Mouse (Mus musculus): ENCODE data around the gene Ankrd2.

Gene Ankrd2

DNA sequence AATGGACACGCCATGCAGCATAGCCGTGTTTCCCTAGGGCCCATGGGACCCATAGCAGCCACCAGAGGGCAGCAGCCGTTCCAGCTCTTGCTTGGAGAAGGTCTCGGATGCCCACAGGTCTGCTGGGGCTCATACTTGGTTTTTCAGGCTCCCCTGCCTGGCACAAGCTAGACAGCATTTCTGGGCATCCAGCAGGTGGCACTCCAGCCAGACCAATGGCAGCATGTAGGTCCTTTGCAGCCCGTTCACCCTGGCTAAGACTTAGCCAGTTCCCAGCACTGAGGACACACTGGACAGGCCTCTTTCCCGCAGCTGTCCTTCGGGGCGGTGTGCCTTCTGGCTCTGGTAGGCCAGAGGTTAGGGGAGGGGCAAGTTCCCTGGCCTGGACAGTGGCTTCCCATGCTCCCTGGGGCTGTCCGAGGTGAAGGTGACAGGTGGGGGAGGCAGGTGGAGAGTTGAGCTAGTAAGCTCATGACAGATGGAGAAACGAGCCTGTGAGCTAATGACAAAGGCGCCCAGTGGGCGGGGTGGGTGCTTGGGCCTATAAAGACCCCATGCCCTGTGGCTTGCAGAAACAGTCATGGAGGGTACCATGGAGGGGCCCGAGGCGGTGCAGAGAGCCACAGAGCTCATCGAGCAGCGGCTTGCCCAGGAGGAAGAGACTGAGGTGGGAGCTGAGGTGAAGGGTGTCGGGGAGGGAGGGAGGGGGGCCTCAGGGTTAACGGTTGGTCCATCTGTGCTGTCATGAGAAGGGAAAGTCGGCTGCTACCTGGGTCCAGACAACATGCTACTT is at the start of gene Ankrd2:
TSS of gene Ankrd2 (plus strand) at position 545 of the 793 bp plus-strand sequence.
- DNase-seq (ENCODE audit: low spot score), result peak; percentile 71

DNA sequence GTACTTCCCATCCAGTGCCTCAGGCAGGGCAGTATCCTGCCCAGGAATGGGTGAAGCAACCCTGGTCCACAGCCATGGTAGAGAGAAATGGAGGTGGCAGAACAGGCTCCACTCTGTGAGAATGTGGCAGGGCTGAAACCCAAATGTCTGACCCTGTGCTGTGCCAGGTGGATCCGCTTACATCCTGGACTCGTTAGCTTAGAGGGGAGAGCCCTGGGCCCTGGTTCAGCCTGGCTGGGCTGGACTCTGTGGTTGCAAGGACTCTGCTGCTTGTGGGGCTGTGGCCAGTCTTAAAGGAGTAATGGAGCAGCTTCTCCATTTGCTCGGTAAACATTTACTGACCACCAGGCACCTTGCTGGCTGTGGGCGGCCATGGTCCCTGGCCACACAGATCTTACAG is 48.6 kb upstream of the Ankrd2 start:
- DNase-seq (ENCODE audit: low spot score), result no peak

GRCm38 (mm10) chr19:41989810-41990209 is 46.0 kb upstream of the Ankrd2 start:
- DNase-seq (ENCODE audit: low spot score), result no peak

GRCm38 (mm10) chr19:41991926-41992477 is 43.8 kb upstream of the Ankrd2 start:
- DNase-seq (ENCODE audit: low spot score), result no peak

- DNase-seq (ENCODE audit: low spot score), result no peak
These were observed 42.8 kb upstream of the Ankrd2 start for GRCm38 (mm10) chr19:41992971-41993370.

GRCm38 (mm10) chr19:41993484-41993883 is 42.3 kb upstream of the Ankrd2 start:
- DNase-seq (ENCODE audit: low spot score), result peak; percentile 70

DNA sequence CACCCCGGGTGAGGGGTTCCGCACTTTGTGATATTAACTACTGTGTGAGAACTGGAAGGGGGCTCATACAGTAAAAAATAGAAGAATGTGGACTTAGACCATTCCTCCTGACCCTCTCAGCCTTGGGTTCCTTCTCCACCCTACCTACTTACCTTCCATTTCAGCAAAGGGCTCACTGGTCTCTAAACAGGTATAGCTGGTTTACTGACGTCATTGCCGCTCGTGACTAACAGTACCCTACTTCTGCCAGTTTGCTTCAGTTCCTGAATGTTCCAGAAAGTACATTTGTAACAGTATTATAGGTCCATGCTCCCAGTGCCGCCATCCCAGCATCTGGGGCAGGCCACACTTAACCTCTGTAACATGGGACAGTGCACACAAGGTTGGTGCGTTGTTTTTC is 41.8 kb upstream of the Ankrd2 start:
- no peak for DNase-seq (ENCODE audit: low spot score)

DNA sequence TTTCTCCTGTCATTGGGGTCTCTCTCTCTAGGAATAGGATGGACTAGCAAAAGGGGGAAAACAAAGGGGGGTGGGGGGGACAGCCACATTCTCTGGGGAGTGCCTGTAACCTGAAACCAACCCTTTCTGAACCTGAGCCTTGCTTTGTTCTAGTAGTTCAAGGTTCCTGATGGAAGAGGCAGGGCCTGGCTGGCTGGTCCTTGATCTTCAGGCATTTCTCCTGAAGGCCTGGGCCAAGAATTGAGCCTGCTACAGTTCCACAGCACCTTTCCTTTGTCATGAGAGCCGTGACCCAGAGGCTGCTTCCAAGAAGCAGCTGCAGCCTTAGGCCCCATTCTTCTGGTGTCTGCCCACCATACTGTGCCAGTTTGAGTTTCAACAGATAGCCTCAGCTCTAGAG is 40.3 kb upstream of the Ankrd2 start:
- no peak for DNase-seq (ENCODE audit: low spot score)

GRCm38 (mm10) chr19:41997090-41997489 is 38.7 kb upstream of the Ankrd2 start:
- DNase-seq (ENCODE audit: low spot score), result no peak

GRCm38 (mm10) chr19:41998770-41999548 is 36.8 kb upstream of the Ankrd2 start:
- DNase-seq (ENCODE audit: low spot score), result no peak

GRCm38 (mm10) chr19:41999688-42000283 is 36.0 kb upstream of the Ankrd2 start:
- no peak for DNase-seq (ENCODE audit: low spot score)

GRCm38 (mm10) chr19:42000446-42000958 is 35.3 kb upstream of the Ankrd2 start:
- DNase-seq (ENCODE audit: low spot score), result no peak

DNA sequence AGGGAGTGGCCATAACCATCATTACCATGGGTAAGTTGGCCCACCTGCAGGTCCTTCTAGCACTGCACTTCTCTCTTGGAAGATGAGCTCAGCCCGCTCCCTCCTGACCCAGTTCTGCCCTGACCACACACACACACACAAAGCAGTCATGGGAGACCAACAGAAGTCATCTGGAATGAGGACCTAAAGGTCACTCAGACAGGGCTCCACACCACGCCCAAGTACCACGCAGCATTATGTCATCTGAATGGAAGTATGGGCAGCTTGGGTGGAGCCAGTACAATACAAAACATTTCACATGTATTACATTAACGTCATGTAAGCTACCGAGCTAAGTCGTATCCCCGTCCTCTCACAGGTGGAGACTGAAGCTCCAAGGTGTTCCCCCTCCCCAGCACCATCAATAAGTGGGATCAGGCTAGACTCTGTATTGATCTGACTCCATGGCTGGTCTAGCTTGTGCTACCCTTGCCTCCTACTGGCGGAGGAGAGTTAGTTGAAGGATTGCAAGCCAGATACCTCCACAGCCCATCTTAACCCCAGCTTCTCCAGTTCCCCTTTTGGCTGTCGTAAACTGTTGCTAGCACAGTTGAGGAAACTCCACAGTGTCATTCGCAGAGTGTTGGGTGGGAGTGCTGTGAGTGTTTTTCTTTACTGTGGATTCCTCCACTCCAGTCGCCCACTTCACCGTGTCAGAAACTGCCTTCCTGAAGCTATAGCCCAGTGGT is 34.4 kb upstream of the Ankrd2 start:
- no peak for DNase-seq (ENCODE audit: low spot score)

DNA sequence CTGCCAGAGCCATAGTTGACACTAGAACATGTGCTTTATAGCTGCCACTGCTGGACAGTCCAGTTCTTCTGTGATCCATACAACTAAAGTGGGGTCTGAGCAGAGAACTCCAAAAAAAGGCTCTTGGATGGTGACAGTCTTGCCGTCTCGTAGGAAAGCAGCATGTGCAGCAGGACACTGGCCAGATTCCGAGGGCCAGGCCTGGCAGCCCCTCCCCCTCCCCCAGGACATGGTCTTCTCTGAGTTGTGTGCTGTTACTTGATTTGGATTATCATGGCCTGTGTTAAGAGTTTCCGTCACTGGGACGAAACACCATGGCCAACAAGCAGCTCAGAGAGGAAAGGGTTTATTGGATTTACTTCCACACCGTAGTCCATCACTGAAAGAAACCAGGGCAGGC is 31.5 kb upstream of the Ankrd2 start:
- no peak for DNase-seq (ENCODE audit: low spot score)

DNA sequence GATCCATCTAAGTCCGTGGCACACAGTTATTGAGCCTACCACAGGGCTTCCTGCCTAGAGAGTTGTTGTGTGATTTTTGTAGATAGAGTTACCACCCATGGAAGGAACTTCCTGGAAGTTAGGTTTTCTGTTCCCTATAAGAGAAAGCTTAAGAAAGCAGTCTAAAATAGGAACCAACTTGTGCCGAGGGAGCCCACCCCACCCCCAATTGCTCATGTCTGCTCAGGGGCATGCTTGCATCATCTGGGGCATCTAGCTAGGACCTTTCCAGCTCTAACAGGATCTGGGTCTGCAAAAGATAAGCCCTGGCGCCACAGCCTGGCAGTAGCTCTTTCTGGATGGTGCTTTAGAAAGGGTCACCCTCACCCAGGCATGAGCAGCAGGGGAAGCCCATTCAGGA is 30.2 kb upstream of the Ankrd2 start:
- DNase-seq (ENCODE audit: low spot score), result no peak

DNA sequence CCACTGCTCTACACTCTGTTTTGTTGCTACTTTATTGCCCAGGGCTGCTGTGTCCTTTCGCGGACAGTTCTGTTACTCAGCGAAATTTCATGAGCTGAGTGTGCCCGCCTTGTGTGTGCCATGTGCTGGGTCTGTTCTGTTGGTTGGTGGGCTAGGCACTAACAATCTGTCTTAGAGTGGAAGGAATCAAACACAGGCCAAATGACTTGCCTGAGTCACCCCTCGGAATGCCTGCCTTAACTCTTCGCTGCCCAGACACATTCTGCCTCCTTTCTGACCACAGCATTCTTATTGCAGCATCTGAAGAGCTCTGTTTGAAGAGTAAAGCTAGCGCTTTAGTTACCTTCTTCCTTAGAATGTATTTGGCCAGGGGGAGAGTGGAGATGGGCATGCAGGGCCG is 29.2 kb upstream of the Ankrd2 start:
- no peak for DNase-seq (ENCODE audit: low spot score)

DNA sequence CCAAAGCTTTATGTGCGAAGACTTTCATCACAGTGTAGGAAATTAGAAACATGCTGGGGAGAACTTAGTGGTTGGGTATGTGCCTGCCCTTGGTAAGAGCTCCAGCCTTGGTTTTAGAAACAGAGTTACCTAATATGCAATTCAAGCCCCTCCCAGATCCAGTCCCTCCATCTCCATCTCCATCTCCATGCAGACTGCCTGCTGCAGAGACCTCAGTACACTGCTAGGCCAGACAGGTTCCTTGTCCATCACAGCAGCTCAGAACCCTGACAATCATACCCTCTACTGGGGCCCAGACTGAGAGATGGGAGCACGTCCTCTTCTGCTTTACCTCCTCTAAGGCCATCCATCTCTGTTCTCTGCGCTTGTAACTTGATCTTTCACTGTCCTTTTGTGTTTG is 27.2 kb upstream of the Ankrd2 start:
- no peak for DNase-seq (ENCODE audit: low spot score)

GRCm38 (mm10) chr19:42009067-42009466 is 26.7 kb upstream of the Ankrd2 start:
- DNase-seq (ENCODE audit: low spot score), result no peak

DNA sequence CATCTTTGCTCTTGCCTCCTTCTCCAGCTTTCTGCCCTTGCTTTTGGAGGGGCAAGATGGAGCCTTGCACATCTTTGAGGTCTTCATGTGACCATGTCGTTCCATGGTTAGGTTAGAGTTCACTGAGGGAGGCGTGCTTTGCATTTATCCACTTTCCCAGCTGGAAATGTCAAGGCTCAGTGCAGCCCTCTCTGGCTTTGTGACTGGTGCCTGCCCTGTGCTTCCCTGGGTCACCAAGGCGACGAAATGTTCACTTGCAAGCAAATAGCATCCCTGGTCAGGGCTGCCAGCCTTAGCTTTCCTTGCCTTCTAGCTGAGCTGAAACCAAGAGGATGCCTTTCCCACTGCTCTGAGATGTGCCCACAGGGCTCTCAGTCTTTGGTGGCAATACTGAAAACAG is 25.4 kb upstream of the Ankrd2 start:
- no peak for DNase-seq (ENCODE audit: low spot score)

DNA sequence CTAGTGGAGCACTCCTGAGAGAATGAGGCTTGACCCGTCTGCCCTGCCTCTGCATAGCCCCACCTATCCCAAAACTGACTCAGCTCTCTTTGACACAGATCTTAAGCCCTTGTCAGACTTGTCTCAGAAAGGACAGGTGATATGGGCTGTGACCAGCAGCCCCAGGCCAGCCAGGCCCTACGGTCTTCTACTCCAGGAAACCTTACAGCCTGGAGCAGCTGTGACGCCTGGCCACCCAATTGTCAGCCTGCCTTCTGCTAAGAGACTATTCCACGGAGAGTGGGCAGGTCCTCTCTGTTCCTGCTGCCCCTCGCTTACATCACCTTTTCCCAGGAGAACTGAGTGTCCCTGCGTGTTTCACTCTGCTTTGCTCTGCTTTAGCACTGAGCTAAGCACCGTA is 24.7 kb upstream of the Ankrd2 start:
- no peak for DNase-seq (ENCODE audit: low spot score)

GRCm38 (mm10) chr19:42014231-42014825 is 21.5 kb upstream of the Ankrd2 start:
- DNase-seq (ENCODE audit: low spot score), result no peak
